Mouse (Mus musculus): ENCODE measurements around the gene Tmem121b. TPM values are rescaled to one million over a fixed set of nuclear protein-coding genes. Genes with fewer than 3 reads are reported as not detected.

Gene Tmem121b
- polyA plus RNA-seq, 1 experiment: 0.01 TPM

GRCm38 (mm10) chr6:120511212-120511611 lies 17.6 kb upstream of the Tmem121b start:
- TF ChIP-seq SRF (IDR thresholded peaks at IDR 0.05; ENCODE audit: control insufficient read depth, insufficient read length, low read depth): no peak
- TF ChIP-seq TCF3 (IDR thresholded peaks at IDR 0.05; ENCODE audit: insufficient read length, low read depth): no peak
- TF ChIP-seq MYOG (IDR thresholded peaks at IDR 0.05; ENCODE audit: control insufficient read depth in 1 of 3, insufficient read depth in 1 of 3, insufficient read length in 2 of 3, low read depth in 2 of 3): no peak
- TF ChIP-seq POLR2A (IDR thresholded peaks at IDR 0.05; ENCODE audit: insufficient read length, low read depth): no peak
- no peak for TF ChIP-seq REST (IDR thresholded peaks at IDR 0.05; ENCODE audit: insufficient read depth, insufficient read length)
- TF ChIP-seq USF1 (IDR thresholded peaks at IDR 0.05; ENCODE audit: low read depth): no peak
- TF ChIP-seq CEBPB (IDR thresholded peaks at IDR 0.05; ENCODE audit: insufficient read depth, poor library complexity, severe bottlenecking): no peak
- no peak for TF ChIP-seq MYOD1 (IDR thresholded peaks at IDR 0.05; ENCODE audit: control insufficient read depth in 1 of 3, insufficient read length in 2 of 3, low read depth in 2 of 3)
- no peak for TF ChIP-seq TCF12 (IDR thresholded peaks at IDR 0.05; ENCODE audit: insufficient read depth, poor library complexity, severe bottlenecking)
- no peak for TF ChIP-seq POLR2AphosphoS2 (IDR thresholded peaks at IDR 0.05; ENCODE audit: insufficient read length, low read depth)
- no peak for TF ChIP-seq MAX (IDR thresholded peaks at IDR 0.05; ENCODE audit: low read depth)
- no peak for TF ChIP-seq E2F4 (IDR thresholded peaks at IDR 0.05; ENCODE audit: insufficient read depth)
- H3K27me3 ChIP-seq (ENCODE audit: control insufficient read depth, insufficient read depth, insufficient read length): no peaks in the 10 kb centered on the region
- H3K36me3 ChIP-seq (ENCODE audit: control insufficient read depth, insufficient read depth): peaks cover 4% of the 10 kb centered on the region
- H3K4me3 ChIP-seq: no peak overlapping the region
- H3K4me2 ChIP-seq (ENCODE audit: low read depth): no peak overlapping the region
- H3K79me2 ChIP-seq (ENCODE audit: control insufficient read depth, insufficient read depth): no peaks in the 10 kb centered on the region
- no peak overlapping the region for H3ac ChIP-seq (ENCODE audit: control insufficient read depth, insufficient read length)

- Histone ChIP-seq H3K27me3 (ENCODE audit: control insufficient read depth, insufficient read depth, insufficient read length) (no peaks in the 10 kb centered on the region), H3K79me2 (ENCODE audit: control insufficient read depth, insufficient read depth) (no peaks in the 10 kb centered on the region), H3ac (ENCODE audit: control insufficient read depth, insufficient read length) (no peak overlapping the region), H3K4me2 (ENCODE audit: low read depth) (no peak overlapping the region), H3K36me3 (ENCODE audit: control insufficient read depth, insufficient read depth) (peaks cover 4% of the 10 kb centered on the region), H3K4me3 (no peak overlapping the region)
- TF ChIP-seq USF1 (IDR thresholded peaks at IDR 0.05; ENCODE audit: low read depth) (no peak), CEBPB (IDR thresholded peaks at IDR 0.05; ENCODE audit: insufficient read depth, poor library complexity, severe bottlenecking) (no peak)
Observed at GRCm38 (mm10) chr6:120510425-120510824, 16.8 kb upstream of the Tmem121b start.

- peaks cover 4% of the 10 kb centered on the region for H3K36me3 ChIP-seq (ENCODE audit: control insufficient read depth, insufficient read depth)
- no peak overlapping the region for H3K4me3 ChIP-seq
- no peaks in the 10 kb centered on the region for H3K27me3 ChIP-seq (ENCODE audit: control insufficient read depth, insufficient read depth, insufficient read length)
- no peak for TF ChIP-seq POLR2A (IDR thresholded peaks at IDR 0.05; ENCODE audit: insufficient read length, low read depth)
- no peak for TF ChIP-seq MYOD1 (IDR thresholded peaks at IDR 0.05; ENCODE audit: control insufficient read depth in 1 of 3, insufficient read length in 2 of 3, low read depth in 2 of 3)
- no peak for TF ChIP-seq E2F4 (IDR thresholded peaks at IDR 0.05; ENCODE audit: insufficient read depth)
- TF ChIP-seq CEBPB (IDR thresholded peaks at IDR 0.05; ENCODE audit: insufficient read depth, poor library complexity, severe bottlenecking): no peak
- TF ChIP-seq USF1 (IDR thresholded peaks at IDR 0.05; ENCODE audit: low read depth): no peak
- no peak for TF ChIP-seq TCF12 (IDR thresholded peaks at IDR 0.05; ENCODE audit: insufficient read depth, poor library complexity, severe bottlenecking)
- H3K4me2 ChIP-seq (ENCODE audit: low read depth): no peak overlapping the region
- H3ac ChIP-seq (ENCODE audit: control insufficient read depth, insufficient read length): no peak overlapping the region
- no peaks in the 10 kb centered on the region for H3K79me2 ChIP-seq (ENCODE audit: control insufficient read depth, insufficient read depth)
Observed at GRCm38 (mm10) chr6:120509975-120510374, 16.4 kb upstream of the Tmem121b start.

- H3ac ChIP-seq (ENCODE audit: control insufficient read depth, insufficient read length): no peak overlapping the region
- H3K79me2 ChIP-seq (ENCODE audit: control insufficient read depth, insufficient read depth): no peaks in the 10 kb centered on the region
- no peaks in the 10 kb centered on the region for H3K27me3 ChIP-seq (ENCODE audit: control insufficient read depth, insufficient read depth, insufficient read length)
- no peak overlapping the region for H3K4me3 ChIP-seq
- TF ChIP-seq TCF3 (IDR thresholded peaks at IDR 0.05; ENCODE audit: insufficient read length, low read depth) (no peak), POLR2A (IDR thresholded peaks at IDR 0.05; ENCODE audit: insufficient read length, low read depth) (no peak), USF1 (IDR thresholded peaks at IDR 0.05; ENCODE audit: low read depth) (no peak), POLR2AphosphoS2 (IDR thresholded peaks at IDR 0.05; ENCODE audit: insufficient read length, low read depth) (no peak), REST (IDR thresholded peaks at IDR 0.05; ENCODE audit: insufficient read depth, insufficient read length) (no peak), MYOG (IDR thresholded peaks at IDR 0.05; ENCODE audit: control insufficient read depth in 1 of 3, insufficient read depth in 1 of 3, insufficient read length in 2 of 3, low read depth in 2 of 3) (no peak), E2F4 (IDR thresholded peaks at IDR 0.05; ENCODE audit: insufficient read depth) (no peak), SRF (IDR thresholded peaks at IDR 0.05; ENCODE audit: control insufficient read depth, insufficient read length, low read depth) (no peak), MAX (IDR thresholded peaks at IDR 0.05; ENCODE audit: low read depth) (no peak), CEBPB (IDR thresholded peaks at IDR 0.05; ENCODE audit: insufficient read depth, poor library complexity, severe bottlenecking) (no peak), MYOD1 (IDR thresholded peaks at IDR 0.05; ENCODE audit: control insufficient read depth in 1 of 3, insufficient read length in 2 of 3, low read depth in 2 of 3) (no peak), TCF12 (IDR thresholded peaks at IDR 0.05; ENCODE audit: insufficient read depth, poor library complexity, severe bottlenecking) (no peak)
- H3K36me3 ChIP-seq (ENCODE audit: control insufficient read depth, insufficient read depth): peaks cover 3% of the 10 kb centered on the region
- no peak overlapping the region for H3K4me2 ChIP-seq (ENCODE audit: low read depth)
Observed at GRCm38 (mm10) chr6:120508645-120509044, 15.0 kb upstream of the Tmem121b start.

GRCm38 (mm10) chr6:120505531-120505930 lies 11.9 kb upstream of the Tmem121b start:
- no peak overlapping the region for H3K4me3 ChIP-seq
- H3K27me3 ChIP-seq (ENCODE audit: control insufficient read depth, insufficient read depth, insufficient read length): no peaks in the 10 kb centered on the region
- H3K79me2 ChIP-seq (ENCODE audit: control insufficient read depth, insufficient read depth): no peaks in the 10 kb centered on the region
- H3K4me2 ChIP-seq (ENCODE audit: low read depth): no peak overlapping the region
- H3ac ChIP-seq (ENCODE audit: control insufficient read depth, insufficient read length): no peak overlapping the region
- no peak for TF ChIP-seq MYOG (IDR thresholded peaks at IDR 0.05; ENCODE audit: control insufficient read depth in 1 of 3, insufficient read depth in 1 of 3, insufficient read length in 2 of 3, low read depth in 2 of 3)
- no peaks in the 10 kb centered on the region for H3K36me3 ChIP-seq (ENCODE audit: control insufficient read depth, insufficient read depth)

Data from myocyte (in vitro differentiated cells).